In genomic region chr2:149350239-149350811, GRCm38 (mm10) we compare ENCODE assay signal across 8 mouse cellular contexts. TPM values are rescaled to one million over a fixed set of nuclear protein-coding genes. Genes with fewer than 3 reads are reported as not detected.
DNase-seq lines count a peak whose midpoint lies in the region; ATAC-seq and TF ChIP-seq lines count a peak whose summit lies in the region.

No protein-coding gene starts in this region.

- no peak overlapping the region for H3K9ac ChIP-seq in ES-E14 (ENCODE audit: insufficient read depth, low read depth, low read length, poor library complexity, severe bottlenecking)
- H3K9ac ChIP-seq in kidney, postnatal 0 days (ENCODE audit: low read depth, low read length): no peak overlapping the region
- H3K9ac ChIP-seq in limb, embryonic 14.5 days (ENCODE audit: low read depth, low read length, severe bottlenecking): no peak overlapping the region
- no peak overlapping the region for H3K9ac ChIP-seq in neural tube, embryonic 12.5 days

- no peak overlapping the region for H3K4me2 ChIP-seq in kidney, postnatal 0 days (ENCODE audit: low read length)
- no peak overlapping the region for H3K4me2 ChIP-seq in limb, embryonic 14.5 days (replicated peaks; ENCODE audit: low read depth, low read length, severe bottlenecking)
- H3K4me2 ChIP-seq in neural tube, embryonic 12.5 days (replicated peaks): no peak overlapping the region

- TF ChIP-seq CTCF in cerebellum, adult 2 months (IDR thresholded peaks at IDR 0.05; ENCODE audit: borderline replicate concordance, insufficient read depth, low read depth, low read length): peak; percentile 74
- TF ChIP-seq CTCF in kidney, postnatal 0 days (IDR thresholded peaks at IDR 0.05; ENCODE audit: low read depth): peak; percentile 78

- H3K36me3 ChIP-seq in ES-E14 (ENCODE audit: control insufficient read depth, insufficient read depth, low read length, poor library complexity, severe bottlenecking): no peaks in the 10 kb centered on the region
- no peaks in the 10 kb centered on the region for H3K36me3 ChIP-seq in kidney, postnatal 0 days (ENCODE audit: insufficient read depth, low read length)
- H3K36me3 ChIP-seq in limb, embryonic 14.5 days (ENCODE audit: control insufficient read depth, insufficient read depth, low read length): no peaks in the 10 kb centered on the region
- H3K36me3 ChIP-seq in neural tube, embryonic 12.5 days: no peaks in the 10 kb centered on the region

- H3K27me3 ChIP-seq in cerebellum, adult 2 months (ENCODE audit: control insufficient read depth, insufficient read depth, low read length): no peaks in the 10 kb centered on the region
- H3K27me3 ChIP-seq in kidney, postnatal 0 days (ENCODE audit: insufficient read depth, low read length): no peaks in the 10 kb centered on the region
- no peaks in the 10 kb centered on the region for H3K27me3 ChIP-seq in limb, embryonic 14.5 days (ENCODE audit: control insufficient read depth, insufficient read depth, low read length)
- no peaks in the 10 kb centered on the region for H3K27me3 ChIP-seq in neural tube, embryonic 12.5 days (replicated peaks)

- no peak for TF ChIP-seq POLR2A in cerebellum, adult 2 months (IDR thresholded peaks at IDR 0.05; ENCODE audit: borderline replicate concordance, insufficient read depth, low read length)
- no peak for TF ChIP-seq POLR2A in limb, embryonic 14.5 days (IDR thresholded peaks at IDR 0.05; ENCODE audit: borderline replicate concordance, extremely low read depth, insufficient read depth, insufficient read length)

- H3K27ac ChIP-seq in ES-E14 (ENCODE audit: insufficient read depth, low read depth, low read length, poor library complexity, severe bottlenecking): no peak overlapping the region
- H3K27ac ChIP-seq in cerebellum, adult 2 months (ENCODE audit: insufficient read depth, low read length): no peak overlapping the region
- H3K27ac ChIP-seq in kidney, postnatal 0 days: no peak overlapping the region
- no peak overlapping the region for H3K27ac ChIP-seq in limb, embryonic 14.5 days (replicated peaks; ENCODE audit: low read depth, low read length)
- no peak overlapping the region for H3K27ac ChIP-seq in neural tube, embryonic 12.5 days

- in situ Hi-C loops in ES-E14 (cut with MboI; ENCODE audit: low sequenced_read_pairs in 2 of 2, unreplicated experiment in 2 of 2): loop anchor here in 1 of 2 experiments (10.0 kb wide), 1 partner anchor 744 kb away; no protein-coding TSS in a partner anchor

- no peak overlapping the region for H3K4me3 ChIP-seq in ES-E14 (ENCODE audit: insufficient read depth in 1 of 2, low read depth in 1 of 2, low read length in 2 of 2, poor library complexity in 1 of 2, severe bottlenecking in 1 of 2)
- H3K4me3 ChIP-seq in cerebellum, adult 2 months (replicated peaks; ENCODE audit: insufficient read depth, low read depth, low read length): no peak overlapping the region
- no peak overlapping the region for H3K4me3 ChIP-seq in kidney, postnatal 0 days (replicated peaks; ENCODE audit: low read depth, low read length)
- H3K4me3 ChIP-seq in limb, embryonic 14.5 days (replicated peaks; ENCODE audit: low read length): no peak overlapping the region
- H3K4me3 ChIP-seq in neural tube, embryonic 12.5 days: no peak overlapping the region

- WGBS in cerebellum, adult 2 months: 3% methylated on average over 3 of the region's 3 CpGs
- WGBS in kidney, postnatal 0 days: 16% methylated on average over 3 of the region's 3 CpGs
- 3% methylated on average over 3 of the region's 3 CpGs for WGBS in limb, embryonic 14.5 days
- WGBS in neural tube, embryonic 12.5 days: 19% methylated on average over 3 of the region's 3 CpGs

- peak; percentile 96 for ATAC-seq in frontal cortex, adult (ENCODE audit: low TSS enrichment)
- no peak; the same call in 1 of the 2 replicates for ATAC-seq in kidney, postnatal 0 days (replicated peaks; ENCODE audit: low FRiP score, low read depth)
- ATAC-seq in limb, embryonic 14.5 days (ENCODE audit: low FRiP score, low read depth): peak; percentile 70; the same call in 1 of the 2 replicates
- peak; percentile 82 for ATAC-seq in neural tube, embryonic 12.5 days (ENCODE audit: low FRiP score, low read depth)

- H3K4me1 ChIP-seq in ES-E14 (ENCODE audit: control insufficient read depth in 2 of 2, insufficient read depth in 2 of 2, low read length in 2 of 2, poor library complexity in 1 of 2): no peaks in the 10 kb centered on the region
- H3K4me1 ChIP-seq in cerebellum, adult 2 months (ENCODE audit: control insufficient read depth, insufficient read depth, low read length): no peaks in the 10 kb centered on the region
- no peaks in the 10 kb centered on the region for H3K4me1 ChIP-seq in kidney, postnatal 0 days (replicated peaks; ENCODE audit: insufficient read depth, low read length)
- H3K4me1 ChIP-seq in limb, embryonic 14.5 days (ENCODE audit: control insufficient read depth, insufficient read depth, low read length): no peaks in the 10 kb centered on the region
- no peaks in the 10 kb centered on the region for H3K4me1 ChIP-seq in neural tube, embryonic 12.5 days

- H3K9me3 ChIP-seq in ES-E14 (ENCODE audit: control insufficient read depth, insufficient read depth, low read depth, low read length): no peaks in the 10 kb centered on the region
- H3K9me3 ChIP-seq in kidney, postnatal 0 days (replicated peaks; ENCODE audit: low read length): no peaks in the 10 kb centered on the region
- no peaks in the 10 kb centered on the region for H3K9me3 ChIP-seq in limb, embryonic 14.5 days (ENCODE audit: control insufficient read depth, low read length)
- no peaks in the 10 kb centered on the region for H3K9me3 ChIP-seq in neural tube, embryonic 12.5 days

- DNase-seq in 416B (ENCODE audit: low read depth) (peak; percentile 79), ES-E14 (ENCODE audit: low read depth, low spot score) (peak; percentile 54)
- peak; percentile 18 to 25 for DNase-seq in cerebellum, adult 2 months
- peak; percentile 78 for DNase-seq in kidney, postnatal 0 days (ENCODE audit: low spot score)
- DNase-seq in limb, embryonic 14.5 days (ENCODE audit: low spot score): peak; percentile 61
- DNase-seq in gastrocnemius, postnatal 10 days: no peak

TF ChIP-seq in ES-E14, 5 proteins besides CTCF, POLR2A, EP300 and RAD21:
- TF ChIP-seq MAFK (IDR thresholded peaks at IDR 0.05; ENCODE audit: insufficient read depth, low read depth, low read length) (no peak), ZC3H11A (IDR thresholded peaks at IDR 0.05; ENCODE audit: borderline replicate concordance, low read depth, low read length) (peak; percentile 71; the same call in 1 of the 2 replicates)

RNA-seq across cellular contexts. Expression of gene Cst10, which starts 54.5 kb away (rescaled TPM):
- total RNA-seq in ES-E14 (2012; rRNA removed): not detected in 2 replicates
- not detected in 2 replicates for polyA plus RNA-seq in cerebellum, adult 2 months (2012; rRNA removed)
- polyA plus RNA-seq in kidney, postnatal 0 days (2015; fragmentation: Nextera tagmentation; extraction: Ambion mirVana): not detected in 2 replicates
- not detected in 2 replicates for polyA plus RNA-seq in limb, embryonic 14.5 days (2012; rRNA removed)
- polyA plus RNA-seq in limb, embryonic 14.5 days (2014; fragmentation: Nextera tagmentation; extraction: Ambion mirVana): not detected in 2 replicates
- polyA plus RNA-seq in neural tube, embryonic 12.5 days (2016; fragmentation: Nextera tagmentation; extraction: Ambion mirVana): not detected in 2 replicates
- not detected for total RNA-seq in gastrocnemius, postnatal 10 days (2021)
